Mouse (Mus musculus): ENCODE measurements at regions not wholly inside any gene's neighbourhood (a gene's known extent, or its start where the extent isn't known, plus 50 kb on each side); places are given as distances from the start of the nearest gene placed in this dataset.
"Not testable (repeated sequence)": the region's sequence is repeated elsewhere in the genome, so short reads cannot be mapped to it uniquely, and the experiment has no call there.

DNA sequence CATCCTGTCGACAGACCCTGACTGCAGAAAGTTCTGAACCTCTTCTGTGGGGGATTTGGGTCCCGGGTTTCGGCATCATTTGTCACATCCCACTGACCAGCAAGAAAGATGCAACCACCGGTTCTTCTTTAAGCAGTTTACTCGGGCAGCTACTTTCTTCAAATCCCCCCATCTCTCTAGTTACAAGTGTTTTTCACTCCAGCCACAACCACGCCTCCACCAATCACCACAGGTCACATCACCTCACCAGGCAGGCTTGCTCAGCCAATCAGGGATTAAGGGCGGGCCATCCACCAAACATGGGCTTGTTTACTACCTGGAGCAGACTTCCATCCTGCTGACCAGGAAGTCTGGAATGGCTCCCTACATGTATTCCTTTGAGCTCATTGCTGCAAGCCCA lies 119.6 kb downstream of the Tnfsf18 start:
- DNase-seq, result not testable (repeated sequence)

DNA sequence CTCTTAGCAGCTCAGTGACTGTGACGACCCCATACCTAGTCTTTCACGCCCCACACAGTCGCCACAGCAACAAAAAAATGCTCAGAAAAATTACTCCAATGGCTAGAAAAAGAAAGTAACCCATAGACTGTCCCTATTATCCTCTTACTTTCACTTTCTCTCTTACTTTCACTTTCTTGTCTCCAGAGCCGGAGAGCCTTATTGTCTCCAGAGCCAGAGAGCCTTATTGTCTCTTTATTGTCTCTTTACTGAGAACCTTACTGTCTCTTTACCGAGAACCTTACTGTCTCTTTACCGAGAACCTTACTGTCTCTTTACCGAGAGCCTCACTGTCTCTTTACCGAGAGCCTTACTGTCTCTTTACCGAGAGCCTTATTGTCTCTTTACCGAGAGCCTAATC lies 119.2 kb downstream of the Tnfsf18 start:
- DNase-seq, result not testable (repeated sequence)

DNA sequence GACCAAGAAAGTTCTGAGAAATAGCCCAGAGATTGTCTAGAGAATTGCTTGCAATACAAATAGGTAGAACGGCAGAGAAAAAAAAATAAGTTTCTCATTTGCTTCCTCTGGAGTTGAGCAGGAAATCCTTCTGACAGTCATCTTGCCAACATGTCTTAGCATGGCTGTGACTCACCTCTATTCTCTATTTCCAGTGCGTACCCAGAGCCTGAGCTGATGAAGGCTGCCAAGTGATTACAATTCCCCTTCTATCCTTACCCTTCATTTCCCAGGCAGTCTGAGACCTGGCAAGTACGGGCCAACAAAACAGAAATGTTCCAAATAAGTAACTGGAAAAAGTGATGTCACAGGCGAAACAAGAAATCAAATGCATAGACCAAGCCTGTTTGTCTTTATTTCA lies 113.0 kb downstream of the Tnfsf18 start:
- DNase-seq, result no peak

DNA sequence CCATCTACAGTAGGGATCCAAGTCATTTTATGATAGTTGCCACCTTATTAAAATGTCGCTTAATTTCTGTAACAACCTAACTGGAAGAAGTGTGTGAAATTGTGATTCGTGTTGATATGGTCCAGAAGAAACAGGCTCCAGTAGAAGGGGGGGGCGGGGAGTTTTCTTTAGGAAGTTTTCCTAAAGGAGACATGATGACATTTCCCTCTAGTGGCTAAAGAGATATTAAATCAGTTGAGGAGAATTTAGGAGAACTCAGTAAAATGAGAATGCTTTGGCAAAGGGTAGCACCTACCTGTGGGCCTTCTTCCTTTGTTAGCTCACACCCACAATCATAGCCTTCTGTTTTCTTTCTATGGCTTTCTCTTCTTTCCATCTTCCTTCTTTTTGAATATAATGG lies 107.7 kb downstream of the Tnfsf18 start:
- DNase-seq, result no peak

DNA sequence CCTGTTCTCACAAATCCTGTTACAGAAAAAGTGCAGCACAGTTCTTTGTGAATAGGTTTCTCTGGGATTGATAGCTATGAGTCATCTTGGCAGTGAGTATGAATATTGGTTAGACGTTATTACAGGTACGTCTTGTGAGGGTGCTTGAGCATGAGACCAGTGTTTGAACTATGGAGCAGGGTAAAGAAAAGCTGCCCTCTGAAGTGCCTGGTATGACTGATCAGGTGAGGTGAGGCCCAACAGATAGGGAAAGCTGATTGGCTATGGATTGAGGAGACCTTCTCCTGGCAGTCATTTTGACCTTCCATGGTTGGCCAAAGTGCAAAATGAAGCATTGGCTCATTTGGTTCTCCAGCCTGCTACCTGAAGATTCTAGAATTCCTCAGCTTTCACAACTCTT lies 106.7 kb downstream of the Tnfsf18 start:
- DNase-seq, result no peak

DNA sequence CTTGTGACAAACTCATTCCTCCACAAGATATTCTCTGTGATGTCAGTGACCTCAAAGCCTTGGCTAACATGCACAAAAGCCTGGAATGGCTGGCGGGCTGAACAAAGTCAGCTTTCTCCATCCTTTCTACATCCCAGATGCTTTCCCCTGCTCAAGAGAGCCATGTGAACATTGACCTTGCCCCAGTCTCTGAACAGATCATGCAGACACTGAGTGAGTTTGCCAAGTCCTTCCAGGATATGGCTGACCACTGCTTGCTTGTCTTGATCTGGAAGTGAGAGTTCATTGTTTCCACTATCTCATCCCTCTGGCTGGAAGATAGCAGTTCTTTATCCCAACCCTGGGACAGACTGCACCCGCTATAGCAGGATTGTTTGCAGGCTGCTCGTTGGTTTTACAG lies 103.7 kb downstream of the Tnfsf18 start:
- no peak for DNase-seq

DNA sequence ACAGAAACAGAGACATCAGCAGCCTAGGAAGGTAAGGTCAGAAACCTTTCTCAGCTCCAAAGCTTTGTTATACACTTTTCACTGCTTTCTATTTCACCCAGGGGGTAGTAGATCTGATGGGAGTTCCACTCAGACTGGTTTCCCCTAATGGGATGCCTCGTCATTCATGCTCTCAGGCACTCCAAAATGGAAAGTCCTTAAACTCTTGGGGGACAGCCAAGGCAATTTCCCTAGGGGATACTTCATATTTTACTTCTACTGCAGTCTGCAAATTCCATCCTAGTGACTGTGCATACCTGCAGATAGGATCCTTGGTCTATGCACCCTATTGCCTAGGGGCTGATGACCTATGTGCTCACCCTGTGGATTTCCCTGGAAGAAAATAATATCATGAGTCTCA lies 82.1 kb downstream of the Tnfsf18 start:
- no peak for DNase-seq

DNA sequence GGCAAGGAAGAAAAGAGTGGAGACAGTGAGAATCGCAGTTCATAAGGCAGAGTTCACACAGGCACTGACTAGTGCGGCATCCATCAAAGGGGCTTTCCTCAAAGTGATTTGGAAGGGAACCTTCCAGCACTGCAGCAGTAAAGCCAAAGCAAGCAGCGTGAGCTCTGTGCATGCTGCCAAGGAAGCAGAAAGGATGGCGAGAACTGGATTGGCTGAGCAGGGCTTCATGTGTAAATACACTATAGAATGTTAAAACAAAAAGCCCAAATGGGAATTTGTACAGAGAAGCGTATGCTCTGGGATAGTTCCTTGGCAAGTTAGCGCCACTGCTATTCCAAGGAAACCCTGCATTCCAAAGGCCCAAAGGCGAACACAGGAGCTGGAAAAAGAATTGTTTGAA lies 81.5 kb downstream of the Tnfsf18 start:
- DNase-seq, result no peak

DNA sequence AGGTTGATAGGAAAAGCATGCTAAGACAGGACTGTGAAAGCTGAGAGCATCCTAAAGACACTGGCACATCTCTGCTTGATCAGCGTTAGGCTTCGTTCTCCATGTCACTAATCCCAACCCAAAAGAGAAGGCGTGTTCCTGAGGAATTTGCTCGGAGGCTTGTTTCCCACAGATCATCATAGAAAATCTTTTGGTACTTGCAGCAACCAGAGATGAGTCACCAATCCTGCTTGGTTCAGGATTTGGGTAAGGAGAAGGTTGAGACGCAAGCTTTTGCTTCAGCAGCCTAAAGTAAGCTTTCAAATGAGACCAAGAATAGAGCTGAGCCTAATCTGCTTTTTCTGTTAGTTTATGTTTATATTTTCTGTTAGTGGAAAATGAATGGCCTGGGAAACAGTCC lies 80.7 kb downstream of the Tnfsf18 start:
- no peak for DNase-seq

DNA sequence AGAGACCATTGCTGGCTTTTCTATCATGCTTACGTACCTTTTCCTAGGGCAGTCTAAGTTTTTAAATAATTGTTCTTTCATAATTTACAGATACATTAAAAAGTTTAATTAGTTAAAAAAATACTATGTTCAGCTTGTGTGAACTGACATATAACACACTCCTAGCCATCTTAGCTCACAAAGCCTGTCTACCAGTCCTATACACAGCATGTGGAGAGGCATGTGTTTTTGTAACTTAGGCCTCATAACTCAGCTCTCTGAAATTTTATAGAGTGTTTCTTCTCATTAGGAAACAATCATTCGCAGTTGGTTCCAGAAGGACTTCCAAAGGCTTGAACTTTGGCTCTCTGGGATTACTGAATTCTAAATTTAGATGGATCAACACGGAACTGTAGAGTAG lies 76.3 kb downstream of the Tnfsf18 start:
- DNase-seq, result no peak

DNA sequence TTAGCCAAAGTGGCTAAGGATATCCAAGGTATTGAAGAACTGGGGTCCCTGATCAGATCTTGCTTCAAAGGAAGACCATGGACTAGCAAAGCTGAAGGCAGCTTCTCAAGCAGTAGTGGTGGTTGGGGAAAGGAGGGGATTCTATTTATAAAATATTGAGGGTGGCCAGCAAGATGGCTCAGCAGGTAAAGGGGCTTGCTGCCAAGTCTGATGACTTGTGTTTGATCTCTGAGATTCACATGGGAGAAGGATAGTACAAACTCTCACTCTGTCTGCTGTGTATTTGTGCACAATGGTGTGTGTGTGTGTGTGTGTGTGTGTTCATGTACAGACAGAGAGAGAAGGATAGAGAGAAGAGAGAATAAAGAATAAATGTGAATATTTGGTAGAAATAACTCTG lies 73.4 kb downstream of the Tnfsf18 start:
- no peak for DNase-seq

DNA sequence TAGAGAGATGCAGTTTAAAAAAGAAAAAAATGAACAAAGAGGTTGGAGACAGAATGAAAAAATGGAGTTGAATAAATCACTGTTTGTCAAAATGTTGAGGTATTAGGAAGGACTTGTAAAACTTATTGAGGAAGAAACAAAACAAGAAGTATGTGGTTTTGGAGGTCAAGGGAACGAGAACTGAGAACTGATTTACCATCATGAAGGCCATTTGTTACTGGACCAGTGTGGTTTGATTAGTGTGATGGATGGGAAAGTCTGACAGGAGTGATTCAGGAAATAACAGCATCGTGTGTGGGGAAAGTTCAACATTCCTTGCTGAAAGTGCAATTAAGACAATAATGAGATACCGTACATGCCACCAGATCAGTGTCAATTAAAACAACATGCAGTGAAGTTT lies 65.9 kb downstream of the Tnfsf18 start:
- no peak for DNase-seq
